Mouse (Mus musculus) fibroblast of lung, adult 2 months (primary cell): ENCODE data around the gene Mapt.
A peak's percentile ranks its signal among the peaks of the same experiment; 100 is the strongest.

Experiments
- DNase-seq: peaks from one replicate; pipeline ENCODE4 v3.0.0-alpha.2; 2011; ENCODE audit warnings: low read depth

Mapt gene

GRCm38 (mm10) chr11:104278222-104278621 lies 47.0 kb downstream of the Mapt start:
- peak; percentile 10 for DNase-seq

DNA sequence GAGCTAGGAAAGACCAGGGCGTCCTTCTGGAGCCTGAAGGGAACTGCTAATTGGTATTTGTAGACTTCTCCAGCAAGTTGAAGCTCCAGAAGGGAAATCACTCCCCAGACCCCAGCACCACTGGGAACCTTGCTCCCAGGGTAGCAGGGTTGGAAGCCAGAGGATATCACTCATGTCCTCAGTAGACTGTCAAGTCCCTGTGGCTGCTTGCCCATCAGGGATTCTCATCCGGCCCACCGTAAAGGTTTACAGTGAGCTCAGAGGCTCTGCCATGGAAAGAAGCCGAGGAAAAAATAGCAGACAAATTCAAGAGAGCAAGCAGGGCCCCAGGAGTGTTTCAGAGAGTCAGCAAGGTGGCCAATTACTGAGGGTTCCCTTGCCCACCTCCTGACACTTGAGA lies 47.9 kb downstream of the Mapt start:
- no peak for DNase-seq

DNA sequence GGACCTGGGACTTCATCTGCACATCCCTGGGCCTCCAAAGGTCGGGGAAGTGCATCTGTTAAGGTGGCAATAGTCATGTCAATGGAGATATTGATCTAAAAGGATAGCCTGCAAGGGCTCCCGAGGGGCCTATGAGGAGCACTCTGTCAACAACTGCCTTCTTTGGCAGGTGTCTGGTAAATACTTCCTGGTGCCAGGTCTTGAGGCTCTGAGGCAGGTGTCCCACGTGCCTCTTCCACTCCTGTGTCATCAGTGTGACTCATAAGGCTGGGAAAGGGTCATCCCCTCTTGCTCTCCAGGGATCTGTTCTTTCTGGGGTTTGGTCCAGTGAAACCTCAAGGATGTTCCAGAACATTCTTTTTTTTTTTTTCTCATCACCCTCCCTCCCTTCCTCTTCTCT lies 48.3 kb downstream of the Mapt start:
- no peak for DNase-seq

DNA sequence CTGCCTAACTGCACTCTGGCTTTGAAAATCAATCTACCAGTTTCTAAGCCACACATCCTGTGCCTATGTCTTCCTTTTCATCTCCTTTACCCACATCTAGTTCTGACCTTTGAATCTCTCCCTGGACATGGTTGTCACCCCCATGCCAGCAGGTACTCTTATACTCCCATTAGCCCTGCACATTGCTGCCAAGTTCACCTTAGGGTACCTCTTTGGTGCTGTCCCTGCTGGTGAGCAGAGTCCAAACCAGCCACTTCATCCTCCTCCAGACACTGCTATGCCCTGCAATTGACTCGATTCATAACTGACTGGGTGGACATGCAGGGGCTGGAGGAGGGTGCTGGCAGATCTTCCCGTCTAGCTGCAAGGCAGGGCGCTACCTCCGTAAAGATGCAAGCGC lies 50.3 kb downstream of the Mapt start:
- DNase-seq = no peak

GRCm38 (mm10) chr11:104287113-104287512 lies 55.9 kb downstream of the Mapt start:
- no peak for DNase-seq

DNA sequence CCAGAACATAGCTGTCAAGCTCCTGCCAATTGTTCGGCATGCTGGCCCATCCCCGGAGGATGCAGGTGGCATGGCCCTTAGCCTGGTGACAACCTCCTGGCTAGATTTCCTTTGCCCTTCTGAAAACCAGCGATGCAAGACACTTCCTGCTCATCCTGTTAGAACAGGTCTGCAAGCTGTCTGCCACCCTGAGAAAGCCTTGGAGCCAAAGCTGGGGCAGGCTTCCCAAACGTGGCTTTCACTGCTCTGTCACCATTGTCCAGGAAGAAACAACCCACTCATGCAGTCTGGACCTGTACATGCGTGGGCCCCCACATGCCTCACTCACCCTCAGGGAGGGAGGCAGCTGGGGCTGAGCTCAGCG lies 57.6 kb downstream of the Mapt start:
- DNase-seq = no peak

GRCm38 (mm10) chr11:104289199-104290031 lies 58.2 kb downstream of the Mapt start:
- peak; percentile 39 for DNase-seq

DNA sequence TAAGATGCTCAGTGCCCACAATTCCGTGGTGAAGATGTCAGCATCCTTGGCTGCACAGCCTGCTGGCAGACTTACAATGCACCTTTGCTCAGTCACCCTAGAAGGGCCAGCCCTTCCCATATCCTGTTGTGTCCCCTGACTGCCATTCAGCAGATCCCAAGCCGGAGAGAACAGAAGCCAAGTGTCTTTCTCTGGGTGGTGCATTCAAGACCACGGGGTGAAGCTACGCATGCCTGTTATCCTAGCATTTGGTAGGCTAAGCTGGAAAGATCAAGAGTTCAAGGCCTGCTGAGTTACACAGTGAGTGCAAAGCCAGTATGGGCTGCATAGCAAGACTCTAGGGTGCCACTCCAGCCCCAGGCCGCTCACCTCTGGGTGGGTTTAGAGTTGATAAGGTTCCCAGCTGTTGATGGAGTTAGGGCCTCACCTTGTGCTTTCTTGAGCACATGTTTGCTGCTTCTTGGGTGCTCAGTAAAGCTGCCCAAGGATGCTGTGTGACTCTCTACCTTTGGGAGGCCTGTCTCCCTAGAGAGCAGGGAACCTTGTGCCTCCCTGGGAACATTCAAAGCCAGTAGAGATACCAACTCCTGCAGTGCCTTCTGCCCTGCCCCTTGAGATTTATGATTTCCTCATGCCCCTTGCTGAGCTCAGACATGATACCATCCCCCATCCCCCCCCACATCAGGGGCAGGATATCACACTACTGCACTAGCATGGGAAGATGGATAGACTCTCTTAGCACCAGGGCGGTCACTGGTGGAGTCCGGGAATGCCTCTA lies 61.4 kb downstream of the Mapt start:
- no peak for DNase-seq

- DNase-seq = no peak
Observed at GRCm38 (mm10) chr11:104293241-104293640, 62.1 kb downstream of the Mapt start.

- no peak for DNase-seq
Observed at GRCm38 (mm10) chr11:104295145-104295544, 64.0 kb downstream of the Mapt start.

DNA sequence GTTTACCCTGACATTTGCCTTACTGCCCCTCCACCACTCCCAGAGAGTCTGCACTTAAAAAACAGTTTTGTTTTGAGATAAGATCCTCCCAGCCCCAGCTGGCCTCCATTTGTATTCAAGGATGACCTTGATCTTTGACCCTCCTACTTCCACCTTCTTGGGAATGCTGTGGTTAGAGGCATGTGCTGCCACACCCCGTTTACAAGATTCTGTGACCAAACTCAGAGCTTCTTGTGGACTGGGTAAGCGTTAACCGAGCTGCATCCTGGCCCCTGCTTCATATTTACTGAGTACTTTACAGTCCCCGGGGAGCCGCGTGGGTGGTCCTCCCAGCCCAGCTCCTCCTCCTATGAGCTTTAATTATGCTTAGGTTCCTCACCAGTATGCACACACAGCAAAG lies 64.5 kb downstream of the Mapt start:
- no peak for DNase-seq

DNA sequence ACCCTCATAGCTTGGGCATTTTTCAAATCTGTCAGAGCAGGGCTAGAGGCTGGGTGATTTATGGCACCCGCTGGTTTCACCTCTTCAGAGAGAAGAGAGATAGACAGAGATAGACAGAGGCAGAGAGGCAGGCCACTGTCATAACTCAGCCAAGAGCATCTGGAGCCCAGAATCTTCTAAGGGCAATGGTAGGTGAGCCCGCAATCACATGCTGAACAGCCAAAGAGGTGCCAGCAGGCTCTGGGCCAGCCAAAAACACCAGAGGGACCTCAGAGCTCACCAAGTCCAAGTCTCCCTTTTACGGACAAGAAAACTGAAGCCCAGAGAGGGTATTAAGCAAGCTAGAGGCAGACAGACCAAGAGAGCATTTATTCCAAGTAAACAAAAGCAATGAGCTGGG lies 66.5 kb downstream of the Mapt start:
- no peak for DNase-seq

DNA sequence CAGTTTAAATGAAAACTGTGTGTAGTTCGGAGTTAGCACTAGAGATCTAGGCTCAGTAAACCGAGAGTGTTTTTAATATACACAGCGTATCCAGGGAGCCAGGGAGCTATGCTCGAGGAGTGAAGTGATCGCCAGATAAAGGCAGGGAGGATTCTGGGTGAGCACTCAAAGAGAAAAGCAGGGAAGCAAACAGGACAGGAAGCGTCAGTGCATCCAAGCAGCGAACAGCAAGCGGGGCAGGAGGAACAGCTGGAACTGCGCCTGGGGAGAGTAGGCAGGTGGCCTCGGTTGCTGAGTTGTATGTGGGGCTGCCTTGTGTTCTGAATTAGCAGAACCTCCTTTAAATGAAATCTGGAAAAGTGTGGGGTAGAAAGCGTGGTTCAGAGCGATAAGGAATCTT lies 71.4 kb downstream of the Mapt start:
- DNase-seq = no peak

DNA sequence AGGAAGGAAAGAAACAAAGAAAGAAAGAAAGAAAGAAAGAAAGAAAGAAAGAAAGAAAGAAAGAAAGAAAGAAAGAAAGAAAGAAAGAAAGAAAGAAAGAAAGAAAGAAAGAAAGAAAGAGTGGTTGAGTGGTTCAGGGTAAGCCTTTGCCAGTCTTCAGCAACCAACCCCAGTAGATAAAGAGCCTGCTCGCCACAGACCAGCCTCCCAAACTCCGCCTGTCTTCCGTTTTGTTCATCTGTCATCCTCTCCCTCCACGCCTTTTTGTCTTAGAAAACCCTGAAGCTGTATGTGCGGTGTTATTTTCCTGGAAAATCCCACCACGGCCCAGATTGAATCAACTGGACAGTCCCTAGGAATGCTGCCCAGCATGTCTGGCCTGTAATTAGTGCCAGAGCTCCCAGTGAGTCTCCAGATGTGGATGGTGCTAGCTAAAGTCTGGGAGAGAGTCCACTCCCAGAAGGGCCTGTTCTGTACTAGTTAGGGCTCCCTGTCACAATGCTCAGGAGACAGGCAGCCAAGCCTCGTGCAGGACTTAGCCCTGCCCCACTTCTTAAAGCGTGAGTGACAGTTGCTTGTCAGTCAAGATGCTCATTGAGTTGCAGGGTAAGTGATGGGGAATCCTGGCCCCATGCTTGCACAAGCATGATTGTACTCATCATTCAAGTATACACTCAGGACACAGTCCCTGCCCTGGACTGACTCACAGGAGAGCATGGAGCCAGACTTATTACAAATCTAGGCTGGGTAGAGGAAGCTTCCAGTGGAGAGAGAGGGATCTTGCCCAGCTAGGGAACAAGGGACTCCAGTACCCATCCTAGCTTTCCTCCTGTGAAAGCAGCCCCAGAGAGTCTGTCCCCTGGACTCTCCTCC lies 72.1 kb downstream of the Mapt start:
- DNase-seq = peak; percentile 63

DNA sequence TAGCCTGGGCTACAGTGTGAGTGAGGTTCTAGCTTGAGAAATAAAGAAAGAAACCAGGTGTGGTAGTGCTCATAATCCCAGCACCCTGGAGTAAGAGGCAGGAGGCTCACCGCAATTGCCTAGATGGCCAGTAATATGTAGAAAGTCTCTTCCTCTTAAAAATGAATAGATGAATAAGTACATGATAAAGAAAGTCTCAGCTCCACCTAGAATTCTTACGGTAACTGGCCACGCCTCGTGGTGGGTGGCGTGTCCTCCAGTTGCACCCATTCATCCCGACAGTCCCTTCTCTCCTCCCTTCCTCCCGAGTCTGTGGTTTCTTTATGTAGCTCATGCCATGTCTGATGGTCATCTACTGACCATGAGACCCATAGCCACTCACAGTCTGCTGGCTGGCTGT lies 74.5 kb downstream of the Mapt start:
- no peak for DNase-seq

GRCm38 (mm10) chr11:104306483-104306882 lies 75.3 kb downstream of the Mapt start:
- DNase-seq = no peak

GRCm38 (mm10) chr11:104307136-104307535 lies 75.9 kb downstream of the Mapt start:
- DNase-seq = no peak

GRCm38 (mm10) chr11:104309377-104310225 lies 78.4 kb downstream of the Mapt start:
- DNase-seq = no peak

DNA sequence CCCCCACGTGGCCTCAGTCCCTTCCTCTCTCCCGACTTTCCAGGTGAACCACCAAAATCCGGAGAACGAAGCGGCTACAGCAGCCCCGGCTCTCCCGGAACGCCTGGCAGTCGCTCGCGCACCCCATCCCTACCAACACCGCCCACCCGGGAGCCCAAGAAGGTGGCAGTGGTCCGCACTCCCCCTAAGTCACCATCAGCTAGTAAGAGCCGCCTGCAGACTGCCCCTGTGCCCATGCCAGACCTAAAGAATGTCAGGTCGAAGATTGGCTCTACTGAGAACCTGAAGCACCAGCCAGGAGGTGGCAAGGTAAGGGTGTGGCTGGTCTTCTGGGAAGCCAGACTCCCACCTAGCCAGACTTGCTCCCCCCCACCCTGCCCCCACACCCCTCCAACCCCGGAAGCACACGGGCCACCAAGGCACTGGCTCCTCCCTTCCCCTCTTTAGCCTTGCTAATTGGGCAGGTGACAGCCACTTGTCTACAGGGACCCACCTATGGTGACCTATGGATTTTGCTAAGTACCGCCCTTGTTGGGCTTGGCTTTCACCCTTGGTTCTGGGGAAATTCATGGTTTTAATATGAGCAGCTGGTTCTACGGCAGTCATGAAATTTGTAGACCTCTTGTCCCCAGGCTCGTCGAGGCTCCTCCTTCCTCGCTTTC lies 79.2 kb downstream of the Mapt start:
- DNase-seq = no peak

DNA sequence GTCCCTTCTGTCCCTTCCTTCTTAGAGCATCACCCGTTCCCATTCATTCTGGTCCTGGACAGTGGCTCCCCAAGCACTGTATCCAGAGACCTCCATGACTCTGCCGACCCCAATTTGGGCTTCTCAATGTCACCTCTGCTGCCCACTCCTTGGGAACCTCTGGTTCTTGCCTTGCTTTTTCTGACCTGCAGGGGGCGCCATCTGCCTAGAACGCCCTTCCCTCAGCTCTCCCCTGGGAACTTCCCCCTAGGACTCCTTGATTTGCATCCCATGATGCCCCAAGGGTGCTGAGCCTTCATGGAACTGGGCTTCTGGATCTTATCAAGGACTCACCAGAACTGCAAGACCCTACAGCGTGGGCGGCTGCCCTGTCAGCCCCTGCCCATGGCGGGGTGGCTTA lies 80.5 kb downstream of the Mapt start:
- no peak for DNase-seq

DNA sequence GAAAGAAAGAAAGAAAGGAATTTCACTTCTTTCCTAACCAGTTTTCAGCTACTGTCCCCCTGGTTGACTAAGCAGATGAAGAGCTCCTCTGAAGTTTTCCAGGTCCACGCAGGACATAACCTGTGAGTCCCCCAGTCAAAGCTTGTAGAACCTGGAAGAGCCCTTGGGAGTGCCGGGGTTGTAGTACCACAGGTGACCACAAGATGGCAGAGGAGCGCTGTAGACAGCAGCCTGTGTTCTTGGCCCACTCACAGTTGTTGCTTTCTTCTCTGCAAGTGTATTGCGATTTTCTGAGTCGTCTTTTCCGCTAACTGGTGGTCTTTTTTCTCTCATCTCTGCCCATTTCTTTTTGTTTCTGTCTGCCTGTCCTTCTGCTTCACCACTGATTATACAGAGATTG lies 84.5 kb downstream of the Mapt start:
- peak; percentile 80 for DNase-seq
